ENCODE assay signal across 24 mouse cellular contexts in genomic region chr2:179000448-179001081, GRCm38 (mm10).
DNase-seq lines count a peak whose midpoint lies in the region; ATAC-seq and TF ChIP-seq lines count a peak whose summit lies in the region.
"Had no signal": no experiment of that assay in that cellular context is flagged by ENCODE, and none has a peak within 500 bp of the region (broad histone marks: within the 10 kb centered on the region; RNA-seq: fewer than 3 reads in every experiment).

No protein-coding gene starts in this region.

- ATAC-seq in kidney, embryonic 14.5 days (ENCODE audit: low FRiP score, low TSS enrichment): peak; percentile 81; the same call in 1 of the 2 replicates
- ATAC-seq in kidney, postnatal 0 days (replicated peaks; ENCODE audit: low FRiP score, low read depth): no peak
- ATAC-seq: activated CD4-positive, CD25-positive, alpha-beta regulatory T cell, adult 4 months; forebrain, embryonic 15.5 days; hindbrain, postnatal 0 days; inflammation-experienced regulatory T-cells, adult 6 months; intestine, embryonic 16.5 days had no signal

- TF ChIP-seq CTCF in kidney, postnatal 0 days (IDR thresholded peaks at IDR 0.05; ENCODE audit: low read depth): peak; percentile 30; the same call in 1 of the 2 replicates

- WGBS in kidney, embryonic 14.5 days: 39% methylated on average over 17 of the region's 17 CpGs
- 37% methylated on average over 17 of the region's 17 CpGs for WGBS in kidney, postnatal 0 days

- peak overlapping the region; percentile 25 for H3K4me2 ChIP-seq in kidney, embryonic 14.5 days (replicated peaks; ENCODE audit: low read depth, low read length)
- H3K4me2 ChIP-seq in kidney, postnatal 0 days (ENCODE audit: low read length): no peak overlapping the region
- H3K4me2 ChIP-seq: embryonic facial prominence, embryonic 13.5 days; forebrain, embryonic 12.5 days; forebrain, embryonic 15.5 days; heart, embryonic 13.5 days; hindbrain, embryonic 14.5 days had no signal

- H3K27me3 ChIP-seq in kidney, embryonic 14.5 days (ENCODE audit: control insufficient read depth, insufficient read depth, low read length): no peaks in the 10 kb centered on the region
- H3K27me3 ChIP-seq in kidney, postnatal 0 days (ENCODE audit: insufficient read depth, low read length): no peaks in the 10 kb centered on the region
- H3K27me3 ChIP-seq: embryonic facial prominence, embryonic 13.5 days; forebrain, embryonic 12.5 days; forebrain, embryonic 15.5 days; heart, embryonic 13.5 days had no signal

- H3K4me3 ChIP-seq in kidney, embryonic 14.5 days (ENCODE audit: low read length): no peak overlapping the region
- H3K4me3 ChIP-seq in kidney, postnatal 0 days (replicated peaks; ENCODE audit: low read depth, low read length): no peak overlapping the region
- H3K4me3 ChIP-seq: embryonic facial prominence, embryonic 13.5 days; erythroblast, embryonic 14.5 days; forebrain, embryonic 12.5 days; forebrain, embryonic 15.5 days; heart, embryonic 13.5 days had no signal

- no peak overlapping the region for H3K27ac ChIP-seq in kidney, embryonic 14.5 days (ENCODE audit: low read depth, low read length)
- no peak overlapping the region for H3K27ac ChIP-seq in kidney, postnatal 0 days
- H3K27ac ChIP-seq: embryonic facial prominence, embryonic 13.5 days; forebrain, embryonic 12.5 days; forebrain, embryonic 15.5 days; heart, embryonic 13.5 days; hindbrain, embryonic 14.5 days; hindbrain, postnatal 0 days had no signal

- no peaks in the 10 kb centered on the region for H3K36me3 ChIP-seq in kidney, embryonic 14.5 days (ENCODE audit: control insufficient read depth, insufficient read depth, low read length)
- H3K36me3 ChIP-seq in kidney, postnatal 0 days (ENCODE audit: insufficient read depth, low read length): no peaks in the 10 kb centered on the region
- H3K36me3 ChIP-seq: embryonic facial prominence, embryonic 13.5 days; forebrain, embryonic 12.5 days; forebrain, embryonic 15.5 days; heart, embryonic 13.5 days had no signal

- DNase-seq in adrenal gland, adult 2 months: peak; percentile 27
- no peak for DNase-seq in adrenal gland, postnatal 4 days (ENCODE audit: low spot score in 2 of 2)
- peak; percentile 5 for DNase-seq in adrenal gland, postnatal 14 days
- no peak for DNase-seq in adrenal gland, adult 18-20 months (ENCODE audit: low spot score in 2 of 2)
- DNase-seq in kidney, postnatal 14 days: no peak
- DNase-seq in kidney, postnatal 0 days (ENCODE audit: low spot score): peak; percentile 65
- no peak for DNase-seq in kidney, postnatal 10 days
- DNase-seq: cerebellum, adult 11 months; cerebellum, adult 2 months; cerebellum, adult 9-11 months; cerebellum, postnatal 25 days; gastrocnemius, postnatal 25 days; heart, adult 18-20 months had no signal

- no peaks in the 10 kb centered on the region for H3K9me3 ChIP-seq in kidney, embryonic 14.5 days (ENCODE audit: control insufficient read depth, low read length)
- H3K9me3 ChIP-seq in kidney, postnatal 0 days (replicated peaks; ENCODE audit: low read length): no peaks in the 10 kb centered on the region
- H3K9me3 ChIP-seq: embryonic facial prominence, embryonic 13.5 days; forebrain, embryonic 12.5 days; forebrain, embryonic 15.5 days; heart, embryonic 13.5 days had no signal

- no peak overlapping the region for H3K9ac ChIP-seq in kidney, embryonic 14.5 days (ENCODE audit: low read depth, low read length)
- no peak overlapping the region for H3K9ac ChIP-seq in kidney, postnatal 0 days (ENCODE audit: low read depth, low read length)
- H3K9ac ChIP-seq: embryonic facial prominence, embryonic 13.5 days; forebrain, embryonic 12.5 days; forebrain, embryonic 15.5 days; heart, embryonic 13.5 days; hindbrain, embryonic 14.5 days had no signal

- H3K4me1 ChIP-seq in kidney, embryonic 14.5 days (ENCODE audit: control insufficient read depth, insufficient read depth, low read length): no peaks in the 10 kb centered on the region
- H3K4me1 ChIP-seq in kidney, postnatal 0 days (replicated peaks; ENCODE audit: insufficient read depth, low read length): no peaks in the 10 kb centered on the region
- H3K4me1 ChIP-seq: forebrain, embryonic 12.5 days; forebrain, embryonic 15.5 days; heart, embryonic 13.5 days had no signal

Comparison
In these comparisons a context has a peak if more than half of its experiments do, and no peak if none do; other contexts are left out.
1. DNase-seq: peak in adrenal gland, adult 2 months (single experiment), adrenal gland, postnatal 14 days (single experiment) and kidney, postnatal 0 days (single experiment); none in adrenal gland, postnatal 4 days (0 of 2), adrenal gland, adult 18-20 months (0 of 2), kidney, postnatal 14 days (single experiment) and kidney, postnatal 10 days (single experiment).